Mouse (Mus musculus): Measurements from ENCODE around the gene Tmem245. TPM values are rescaled to one million over a fixed set of nuclear protein-coding genes. Genes with fewer than 3 reads are reported as not detected.

Gene Tmem245
- polyA plus RNA-seq (2015; fragmentation: Nextera tagmentation; extraction: Ambion mirVana): 8.7 and 11.1 TPM in 2 replicates

GRCm38 (mm10) chr4:56946641-56947640 is at the start of gene Tmem245:
Gene Tmem245, minus strand, starts transcription at chr4:56947437.
- peak within 1 kb of the TSS; percentile 84 for H3K9ac ChIP-seq
- under 1% methylated on average over 106 of the region's 107 CpGs for WGBS
- H3K4me2 ChIP-seq (replicated peaks): peak within 1 kb of the TSS; percentile 74
- H3K36me3 ChIP-seq: no peaks in the 10 kb centered on the region
- peaks cover 35% of the 10 kb centered on the region for H3K4me1 ChIP-seq
- H3K4me3 ChIP-seq (replicated peaks): peak within 1 kb of the TSS; percentile 93
- H3K9me3 ChIP-seq (replicated peaks): no peaks in the 10 kb centered on the region
- peak; percentile 96 for ATAC-seq (ENCODE audit: insufficient number of reproducible peaks, low FRiP score, low TSS enrichment, low read depth)
- peak within 1 kb of the TSS; percentile 88 for H3K27ac ChIP-seq (replicated peaks)
- no peaks in the 10 kb centered on the region for H3K27me3 ChIP-seq

GRCm38 (mm10) chr4:56993331-56993730 is 46.1 kb upstream of the Tmem245 start:
- ATAC-seq (ENCODE audit: insufficient number of reproducible peaks, low FRiP score, low TSS enrichment, low read depth): no peak
- WGBS: 73% methylated on average over 7 of the region's 7 CpGs
- Histone ChIP-seq H3K4me2 (replicated peaks) (no peak overlapping the region), H3K9me3 (replicated peaks) (no peaks in the 10 kb centered on the region), H3K4me1 (peaks cover 8% of the 10 kb centered on the region; the same call in 1 of the 2 replicates), H3K27me3 (peaks cover 29% of the 10 kb centered on the region), H3K9ac (no peak overlapping the region), H3K4me3 (replicated peaks) (no peak overlapping the region), H3K36me3 (no peaks in the 10 kb centered on the region), H3K27ac (replicated peaks) (no peak overlapping the region)

GRCm38 (mm10) chr4:56991951-56992350 is 44.7 kb upstream of the Tmem245 start:
- H3K4me2 ChIP-seq (replicated peaks): no peak overlapping the region
- H3K4me3 ChIP-seq (replicated peaks): no peak overlapping the region
- ATAC-seq (ENCODE audit: insufficient number of reproducible peaks, low FRiP score, low TSS enrichment, low read depth): no peak
- H3K27me3 ChIP-seq: peaks cover 29% of the 10 kb centered on the region
- H3K9ac ChIP-seq: no peak overlapping the region
- no peaks in the 10 kb centered on the region for H3K36me3 ChIP-seq
- 41% methylated on average over 2 of the region's 2 CpGs for WGBS
- H3K9me3 ChIP-seq (replicated peaks): no peaks in the 10 kb centered on the region
- H3K4me1 ChIP-seq: peaks cover 8% of the 10 kb centered on the region; the same call in 1 of the 2 replicates
- no peak overlapping the region for H3K27ac ChIP-seq (replicated peaks)

- H3K4me1 ChIP-seq: peaks cover 8% of the 10 kb centered on the region; the same call in 1 of the 2 replicates
- peaks cover 29% of the 10 kb centered on the region for H3K27me3 ChIP-seq
- H3K36me3 ChIP-seq: no peaks in the 10 kb centered on the region
- no peak within 1 kb of the TSS for H3K27ac ChIP-seq (replicated peaks)
- H3K9ac ChIP-seq: peak within 1 kb of the TSS; percentile 40
- H3K9me3 ChIP-seq (replicated peaks): no peaks in the 10 kb centered on the region
- ATAC-seq (ENCODE audit: insufficient number of reproducible peaks, low FRiP score, low TSS enrichment, low read depth): peak; percentile 51; the same call in 1 of the 2 replicates
- H3K4me3 ChIP-seq (replicated peaks): peak within 1 kb of the TSS; percentile 62
- H3K4me2 ChIP-seq (replicated peaks): peak within 1 kb of the TSS; percentile 95
- under 1% methylated on average over 44 of the region's 44 CpGs for WGBS
These were observed 43.0 kb upstream of the Tmem245 start, which contains the start of gene Frrs1l for GRCm38 (mm10) chr4:56990215-56990584. Gene Frrs1l, minus strand, starts transcription at chr4:56990391.

GRCm38 (mm10) chr4:56989431-56990214 is 42.4 kb upstream of the Tmem245 start:
- peak overlapping the region; percentile 62 for H3K4me3 ChIP-seq (replicated peaks)
- peak overlapping the region; percentile 95 for H3K4me2 ChIP-seq (replicated peaks)
- no peaks in the 10 kb centered on the region for H3K9me3 ChIP-seq (replicated peaks)
- whole genome bisulfite sequencing: 3% methylated on average over 45 of the region's 45 CpGs
- H3K36me3 ChIP-seq: no peaks in the 10 kb centered on the region
- H3K9ac ChIP-seq: peak overlapping the region; percentile 40
- 0 out of 2 replicates have a peak, but pooled peaks have one; percentile 11 for ATAC-seq (ENCODE audit: insufficient number of reproducible peaks, low FRiP score, low TSS enrichment, low read depth)
- peaks cover 8% of the 10 kb centered on the region; the same call in 1 of the 2 replicates for H3K4me1 ChIP-seq
- H3K27me3 ChIP-seq: peaks cover 29% of the 10 kb centered on the region
- H3K27ac ChIP-seq (replicated peaks): no peak overlapping the region

GRCm38 (mm10) chr4:56965586-56966179 is 18.4 kb upstream of the Tmem245 start:
- H3K27ac ChIP-seq (replicated peaks): no peak overlapping the region
- whole genome bisulfite sequencing: 70% methylated on average over 7 of the region's 7 CpGs
- no peak overlapping the region for H3K4me3 ChIP-seq (replicated peaks)
- H3K9ac ChIP-seq: no peak overlapping the region
- H3K36me3 ChIP-seq: no peaks in the 10 kb centered on the region
- no peaks in the 10 kb centered on the region for H3K4me1 ChIP-seq
- no peak for ATAC-seq (ENCODE audit: insufficient number of reproducible peaks, low FRiP score, low TSS enrichment, low read depth)
- no peak overlapping the region for H3K4me2 ChIP-seq (replicated peaks)
- no peaks in the 10 kb centered on the region for H3K27me3 ChIP-seq
- no peaks in the 10 kb centered on the region for H3K9me3 ChIP-seq (replicated peaks)

GRCm38 (mm10) chr4:56963687-56964086 is 16.4 kb upstream of the Tmem245 start:
- no peak for ATAC-seq (ENCODE audit: insufficient number of reproducible peaks, low FRiP score, low TSS enrichment, low read depth)
- Histone ChIP-seq H3K4me2 (replicated peaks) (no peak overlapping the region), H3K36me3 (no peaks in the 10 kb centered on the region), H3K4me1 (no peaks in the 10 kb centered on the region), H3K9ac (no peak overlapping the region), H3K4me3 (replicated peaks) (no peak overlapping the region), H3K27ac (replicated peaks) (no peak overlapping the region), H3K9me3 (replicated peaks) (no peaks in the 10 kb centered on the region), H3K27me3 (no peaks in the 10 kb centered on the region)
- 82% methylated on average over 6 of the region's 6 CpGs for WGBS

- no peak overlapping the region for H3K4me3 ChIP-seq (replicated peaks)
- no peaks in the 10 kb centered on the region for H3K9me3 ChIP-seq (replicated peaks)
- 73% methylated on average over 12 of the region's 12 CpGs for WGBS
These were observed 14.2 kb upstream of the Tmem245 start for GRCm38 (mm10) chr4:56961320-56961925.

GRCm38 (mm10) chr4:56957518-56957917 is 10.3 kb upstream of the Tmem245 start:
- H3K27ac ChIP-seq (replicated peaks): no peak overlapping the region
- H3K4me2 ChIP-seq (replicated peaks): no peak overlapping the region
- no peaks in the 10 kb centered on the region for H3K4me1 ChIP-seq
- no peaks in the 10 kb centered on the region for H3K27me3 ChIP-seq
- 48% methylated on average over 9 of the region's 9 CpGs for WGBS
- H3K4me3 ChIP-seq (replicated peaks): no peak overlapping the region
- ATAC-seq (ENCODE audit: insufficient number of reproducible peaks, low FRiP score, low TSS enrichment, low read depth): no peak
- no peaks in the 10 kb centered on the region for H3K36me3 ChIP-seq
- no peak overlapping the region for H3K9ac ChIP-seq
- no peaks in the 10 kb centered on the region for H3K9me3 ChIP-seq (replicated peaks)

More at GRCm38 (mm10) chr4:56961320-56961925, 14.2 kb upstream of the Tmem245 start:
- Histone ChIP-seq H3K36me3 (no peaks in the 10 kb centered on the region), H3K4me2 (replicated peaks) (no peak overlapping the region), H3K27ac (replicated peaks) (no peak overlapping the region), H3K27me3 (no peaks in the 10 kb centered on the region), H3K4me1 (no peaks in the 10 kb centered on the region), H3K9ac (no peak overlapping the region)
- ATAC-seq (ENCODE audit: insufficient number of reproducible peaks, low FRiP score, low TSS enrichment, low read depth): no peak

- no peak overlapping the region for H3K27ac ChIP-seq (replicated peaks)
- H3K9ac ChIP-seq: no peak overlapping the region
- no peak for ATAC-seq (ENCODE audit: insufficient number of reproducible peaks, low FRiP score, low TSS enrichment, low read depth)
- H3K36me3 ChIP-seq: no peaks in the 10 kb centered on the region
- H3K4me1 ChIP-seq: no peaks in the 10 kb centered on the region
- WGBS: 63% methylated on average over 6 of the region's 6 CpGs
- H3K27me3 ChIP-seq: no peaks in the 10 kb centered on the region
- H3K4me2 ChIP-seq (replicated peaks): no peak overlapping the region
- no peak overlapping the region for H3K4me3 ChIP-seq (replicated peaks)
- no peaks in the 10 kb centered on the region for H3K9me3 ChIP-seq (replicated peaks)
These were observed 6.0 kb upstream of the Tmem245 start for GRCm38 (mm10) chr4:56953235-56953634.

Data from embryonic facial prominence, embryonic 15.5 days (tissue).